Mouse (Mus musculus): Measurements from ENCODE around the gene Ccdc57.

Gene Ccdc57

DNA sequence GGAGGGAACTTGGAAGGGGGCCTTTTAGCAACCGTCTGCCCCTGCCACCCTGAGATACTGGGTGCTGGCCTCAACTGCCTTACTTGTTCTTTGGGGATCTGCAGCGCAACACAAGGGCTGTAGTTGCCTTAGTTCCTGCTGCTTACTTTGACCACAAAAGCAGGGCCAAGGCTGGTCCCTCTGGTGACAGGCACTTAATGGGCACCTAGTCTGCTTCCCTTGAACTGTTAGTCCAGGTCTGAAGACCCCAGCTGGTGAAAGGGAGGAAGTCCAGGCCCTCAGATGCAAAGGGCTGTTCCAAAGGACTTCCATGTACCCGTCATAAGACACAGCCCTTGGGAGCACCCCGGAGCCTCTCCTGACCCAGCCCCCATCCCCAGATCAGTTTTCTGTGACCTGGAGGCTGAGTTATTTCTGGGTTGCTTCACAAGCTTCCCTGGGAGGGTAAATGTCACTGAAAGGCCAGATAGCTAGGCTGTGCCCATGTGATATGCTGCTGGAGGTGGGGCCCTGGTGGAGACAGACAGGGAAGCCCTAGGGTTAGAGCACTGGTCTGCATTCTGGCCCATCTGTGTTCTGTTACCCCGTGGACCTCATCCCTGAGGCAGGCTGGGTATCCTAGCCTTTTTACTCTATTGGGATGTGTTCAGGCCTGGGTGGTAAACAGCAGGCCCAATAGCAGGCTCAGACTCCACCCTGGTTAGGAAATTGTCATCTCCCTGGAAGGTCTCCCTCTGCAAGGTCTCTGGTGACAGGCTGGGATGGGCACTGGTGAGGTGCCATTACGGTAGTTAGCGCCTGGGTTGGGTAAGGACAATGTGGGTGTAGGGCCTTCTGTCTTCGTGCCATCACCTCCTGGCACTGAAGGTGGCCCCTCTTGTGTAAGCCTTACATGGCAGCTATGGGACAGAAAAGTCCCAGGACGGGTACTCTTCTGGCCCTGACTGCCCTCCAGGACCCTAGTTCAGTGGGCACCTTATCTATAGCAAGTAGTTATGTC lies 19.4 kb upstream of the Ccdc57 start:
- no peak for DNase-seq

DNA sequence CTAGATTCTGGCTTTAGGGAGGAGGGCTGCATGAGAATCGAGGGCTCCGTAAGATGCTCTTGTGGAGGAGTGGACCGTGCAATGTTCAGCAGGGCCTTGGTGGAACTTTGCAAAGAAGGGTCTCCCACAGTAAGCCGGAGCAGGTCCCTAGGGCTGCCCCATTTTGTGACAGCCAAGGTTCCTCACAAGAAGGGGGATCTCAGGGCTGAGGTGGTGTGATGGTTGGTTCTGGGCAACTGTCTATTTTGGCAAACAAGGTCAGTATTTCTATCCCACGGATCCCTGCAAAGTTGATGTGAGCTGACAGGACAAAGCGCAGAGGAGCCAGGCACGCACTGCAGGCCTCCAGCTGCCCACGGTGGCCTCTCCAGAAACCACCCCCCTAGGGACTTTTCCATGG lies 18.6 kb upstream of the Ccdc57 start:
- no peak for DNase-seq

DNA sequence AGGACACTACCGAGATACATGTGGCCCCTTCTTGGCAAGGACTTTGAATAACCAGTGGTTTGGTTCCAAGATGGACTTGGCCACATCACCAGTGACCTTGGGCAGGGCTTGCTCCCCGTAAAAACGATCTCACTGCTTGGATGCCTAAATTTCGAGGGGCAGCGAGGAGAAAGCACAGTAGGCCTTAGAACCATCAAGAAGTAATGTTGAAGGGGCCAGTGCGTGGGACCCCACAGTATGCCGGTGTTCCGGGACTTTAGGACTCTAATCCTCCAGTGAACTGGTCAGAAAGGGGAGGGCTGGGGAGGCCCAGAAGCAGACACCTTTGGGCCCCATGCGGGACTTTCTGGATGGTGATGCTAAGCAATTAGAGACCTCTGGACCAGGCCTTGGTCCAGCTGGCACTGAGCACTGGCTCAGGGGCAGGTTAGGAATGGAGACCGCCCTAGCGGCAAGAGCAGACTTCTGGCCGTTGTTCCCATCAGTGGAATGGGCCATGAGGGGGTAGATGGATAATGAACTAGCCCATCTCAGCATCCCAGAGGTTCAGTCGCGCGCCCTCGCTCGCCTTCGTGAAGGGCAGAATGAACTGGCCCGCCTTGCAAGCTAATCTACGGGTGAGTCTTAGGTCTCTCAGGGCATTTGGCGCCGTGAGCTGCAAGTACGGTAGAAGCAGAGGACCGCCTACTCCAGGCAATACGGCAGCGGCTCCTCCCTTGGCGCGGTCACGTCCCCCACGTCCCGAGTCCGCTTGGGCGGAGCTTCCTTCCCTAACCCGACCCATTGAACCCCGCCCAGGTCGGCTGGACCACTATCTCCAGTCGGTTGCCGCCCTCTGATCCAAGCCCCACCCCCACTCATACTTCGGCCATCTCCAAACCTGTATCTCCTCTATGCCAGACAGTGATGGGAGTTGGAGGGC lies 17.9 kb upstream of the Ccdc57 start:
- DNase-seq, result peak; percentile 63 to 64

DNA sequence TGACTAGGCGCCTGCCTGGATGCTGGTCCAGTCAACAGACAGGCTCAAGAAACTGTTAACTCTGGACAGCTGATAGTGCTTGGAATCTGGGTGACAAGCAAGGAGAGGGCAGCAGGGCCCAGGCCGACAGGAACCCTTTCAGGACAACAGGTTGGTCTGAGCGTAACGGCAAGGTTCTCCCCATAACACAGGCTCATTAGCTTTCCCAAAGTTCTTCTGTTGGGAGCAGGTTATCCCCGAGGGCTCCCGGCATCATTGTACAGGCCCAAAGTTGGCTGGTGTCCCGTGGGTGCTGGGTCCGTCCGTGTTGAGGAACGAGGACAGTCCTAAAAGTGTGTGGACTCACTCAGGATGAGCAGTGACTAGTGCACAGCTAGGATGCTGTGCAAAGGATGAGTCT lies 17.2 kb upstream of the Ccdc57 start:
- no peak for DNase-seq

DNA sequence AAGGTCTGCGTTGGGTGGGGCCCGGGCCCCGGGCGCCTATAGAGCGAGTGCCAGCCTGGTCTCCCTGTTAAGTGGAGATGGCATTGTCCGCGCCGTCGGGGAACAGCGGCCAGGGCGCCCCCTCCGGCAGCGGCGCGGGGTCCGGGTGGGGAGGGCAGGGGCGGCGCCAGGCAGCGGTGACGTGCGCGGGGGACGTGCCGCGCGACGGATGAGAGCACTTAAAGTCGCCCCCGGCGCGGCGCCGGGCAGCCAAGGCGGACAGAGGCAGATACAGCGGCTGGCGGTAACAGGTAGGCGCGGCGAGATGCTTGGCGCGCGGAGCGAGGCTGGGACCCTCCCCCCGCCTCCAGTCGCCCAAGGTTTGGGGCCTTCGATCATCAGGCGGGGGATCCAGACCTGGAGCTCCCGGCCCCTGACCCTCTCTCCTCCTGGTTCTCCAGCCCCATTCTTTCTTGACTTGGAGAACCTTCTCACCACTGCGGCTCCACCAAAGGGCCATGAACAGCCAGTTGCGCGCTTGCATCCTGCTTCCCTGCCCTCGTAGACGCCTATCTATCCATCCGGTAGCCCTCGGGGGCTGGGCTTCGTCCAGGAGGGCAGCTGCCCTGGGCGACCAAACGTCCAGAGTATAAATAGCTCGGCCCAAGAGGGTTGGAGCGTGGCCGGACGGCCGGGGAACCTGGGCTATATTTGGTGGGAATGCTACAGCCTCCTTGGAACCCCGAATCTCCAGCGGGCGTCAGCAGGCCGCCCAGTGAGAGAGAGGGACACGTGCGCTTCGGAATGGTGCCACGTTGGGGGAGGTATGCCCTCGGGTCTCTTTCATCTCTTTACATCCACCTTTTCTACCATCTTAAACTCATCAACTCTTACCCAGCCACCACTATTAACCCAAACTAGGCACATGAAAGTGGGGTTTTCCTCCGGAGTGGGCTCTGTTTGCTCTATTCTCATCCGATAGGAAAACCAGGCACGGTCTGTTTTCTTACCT lies 16.5 kb upstream of the Ccdc57 start:
- peak; percentile 22 to 44 for DNase-seq

DNA sequence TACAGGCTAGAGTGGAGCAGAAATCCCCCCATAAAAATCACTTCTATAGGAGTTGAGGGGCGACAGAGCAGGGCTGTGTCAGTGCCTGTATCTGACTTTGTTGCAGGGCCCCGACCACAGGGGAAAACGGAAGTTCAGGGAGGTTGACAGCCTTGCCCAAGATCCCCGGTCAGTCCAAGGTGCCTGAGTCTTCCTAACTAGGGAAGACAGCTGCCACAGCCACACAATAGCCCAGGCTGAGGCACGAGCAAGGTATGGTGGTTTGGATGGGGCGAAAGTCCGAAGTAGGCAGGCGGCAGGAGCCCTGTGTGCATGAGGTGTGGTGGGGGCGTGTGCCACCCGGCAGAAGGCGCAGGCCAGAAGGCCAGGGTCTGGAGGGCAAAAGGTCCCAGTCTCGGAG lies 15.7 kb upstream of the Ccdc57 start, which contains the start of gene Slc16a3:
Gene Slc16a3 (plus strand): TSS at position 153 of the 400 bp plus-strand sequence.
- no peak for DNase-seq

DNA sequence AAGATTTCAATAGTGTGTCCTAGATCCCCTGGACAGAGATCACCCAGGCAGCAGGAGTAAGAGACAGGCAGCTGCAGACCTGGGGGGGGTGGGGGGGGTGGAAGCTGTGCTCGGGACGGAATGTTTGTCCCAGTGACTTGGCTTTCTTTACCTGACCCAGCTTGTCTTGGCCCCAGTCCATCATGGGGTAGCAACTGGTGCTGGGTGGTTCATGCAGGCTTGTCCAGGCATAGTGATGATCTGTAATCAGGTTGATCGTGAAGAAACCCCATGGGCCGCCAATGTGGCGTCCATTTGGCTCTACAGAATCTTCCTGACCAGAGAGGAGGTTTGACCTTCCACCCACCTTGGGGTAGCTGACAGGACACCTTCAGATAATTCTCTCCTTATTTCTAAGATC lies 13.3 kb upstream of the Ccdc57 start:
- no peak for DNase-seq

DNA sequence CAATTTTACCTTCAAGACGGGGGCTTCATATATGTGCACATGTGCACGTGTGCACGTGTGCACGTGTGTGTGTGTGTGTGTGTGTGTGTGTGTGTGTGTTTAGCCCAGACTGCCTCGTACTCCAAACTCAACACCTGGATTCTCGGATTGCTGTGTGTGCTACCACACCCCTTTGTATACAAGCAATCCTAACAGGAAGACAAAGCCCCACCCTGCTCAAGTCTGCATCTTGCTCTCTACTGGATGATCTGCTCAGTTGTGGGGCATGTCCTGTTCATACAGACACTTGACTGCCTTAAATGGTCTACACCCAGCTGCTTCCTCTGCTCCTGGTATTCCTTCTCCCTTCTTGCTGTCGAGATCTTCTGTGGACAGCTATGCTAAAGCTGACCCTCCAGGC lies 12.6 kb upstream of the Ccdc57 start:
- no peak for DNase-seq

DNA sequence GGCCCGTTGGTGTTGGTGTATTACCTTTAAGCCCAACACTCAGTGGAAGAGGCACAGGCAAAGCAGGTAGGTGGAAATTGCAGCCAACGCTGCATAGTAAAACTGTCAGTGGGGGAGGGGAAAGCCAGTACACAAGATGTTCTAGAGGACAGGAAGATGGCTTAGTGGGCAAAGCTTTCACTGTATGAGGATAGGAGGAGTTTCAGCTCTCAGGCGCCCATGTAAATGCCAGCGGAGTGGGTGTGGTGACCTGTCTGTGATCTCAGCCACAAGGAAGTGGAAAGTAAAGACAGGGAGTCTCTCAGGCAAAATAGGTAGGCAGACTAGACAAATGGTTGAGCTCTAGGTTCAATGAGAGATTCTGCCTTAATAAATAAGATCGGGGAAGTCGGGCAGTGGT lies 8.3 kb upstream of the Ccdc57 start:
- no peak for DNase-seq

DNA sequence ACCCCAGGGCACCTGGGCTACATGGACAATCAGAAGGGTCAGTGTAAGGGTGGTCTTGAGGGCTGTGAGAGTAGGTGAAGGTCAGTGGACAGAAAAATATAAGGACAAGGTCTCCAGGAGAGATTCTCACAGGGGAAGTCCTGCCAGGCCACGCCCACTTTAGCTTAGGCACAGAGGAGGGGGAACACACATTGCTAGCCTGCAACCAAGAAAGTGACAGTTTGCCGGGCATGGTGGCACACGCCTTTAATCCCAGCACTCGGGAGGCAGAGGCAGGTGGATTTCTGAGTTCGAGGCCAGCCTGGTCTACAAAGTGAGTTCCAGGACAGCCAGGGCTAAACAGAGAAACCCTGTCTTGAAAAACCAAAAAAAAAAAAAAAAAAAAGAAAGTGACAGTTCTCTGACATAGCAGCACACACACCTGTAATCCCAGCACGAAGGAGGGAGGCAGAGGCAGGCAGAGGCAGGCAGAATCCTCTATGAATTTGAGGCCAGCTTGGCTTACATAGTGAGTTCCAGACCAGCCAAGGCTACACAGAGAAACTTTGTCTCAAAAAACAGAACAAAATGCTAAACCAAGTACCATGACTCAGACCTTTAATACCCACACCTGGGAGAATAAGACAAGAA lies 7.2 kb upstream of the Ccdc57 start:
- no peak for DNase-seq

DNA sequence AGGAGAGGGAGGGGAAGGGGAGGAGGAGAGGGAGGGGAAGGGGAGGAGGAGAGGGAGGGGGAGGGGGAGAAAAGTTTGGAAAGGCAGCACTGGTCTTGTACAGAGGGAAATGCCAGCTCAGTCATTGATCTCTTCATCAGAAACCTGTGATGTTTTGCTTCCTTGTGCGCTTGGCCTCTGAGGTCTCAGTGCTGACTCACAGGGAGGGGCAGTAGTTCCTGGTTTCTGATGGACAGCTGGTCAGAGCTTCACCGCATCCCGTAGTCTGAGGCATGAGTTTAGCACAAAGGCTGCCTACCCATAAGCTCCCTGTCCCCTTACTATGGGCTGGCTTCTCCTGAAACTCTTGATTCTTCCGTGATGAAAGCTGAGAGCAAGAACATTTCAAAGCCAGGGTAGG lies 6.1 kb upstream of the Ccdc57 start:
- DNase-seq, result no peak

DNA sequence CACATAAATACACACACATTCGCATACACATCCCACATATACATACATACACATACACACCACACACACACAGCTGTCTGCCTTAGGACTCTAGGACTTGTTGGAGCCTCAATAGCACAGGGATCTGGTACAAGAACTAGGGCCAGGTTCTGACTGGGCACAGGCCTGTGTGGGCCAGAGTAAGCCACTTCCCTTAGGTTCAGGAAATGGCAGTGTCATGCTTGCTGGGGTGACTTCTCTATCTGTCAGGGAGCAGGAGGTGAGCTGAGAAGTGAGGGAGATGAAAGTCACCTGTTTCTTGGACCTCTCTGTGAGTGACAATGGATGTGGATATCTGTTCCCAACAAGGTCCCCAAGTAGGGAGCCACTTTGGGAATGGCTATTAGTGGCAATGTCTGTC lies 5.3 kb upstream of the Ccdc57 start:
- no peak for DNase-seq

DNA sequence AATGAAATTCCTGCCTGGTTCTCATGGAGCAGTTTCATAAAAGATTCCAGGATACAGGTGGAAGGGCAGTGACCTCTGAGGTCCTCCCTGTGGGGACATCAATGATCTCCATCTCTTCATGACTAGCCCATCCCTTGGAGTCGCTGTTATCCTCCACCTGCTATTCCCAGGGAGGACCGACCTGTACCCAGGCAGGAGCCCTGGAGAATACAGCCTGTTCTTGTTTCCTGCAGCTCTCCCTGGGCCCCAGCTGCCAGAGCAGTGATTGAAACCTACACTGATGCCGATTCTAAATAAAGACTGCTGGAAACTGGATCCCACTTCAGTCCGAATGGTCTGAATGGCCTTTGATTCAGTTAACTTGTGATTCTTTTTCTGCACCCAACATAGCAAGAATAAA lies 1.2 kb downstream of the Ccdc57 start:
- no peak for DNase-seq

DNA sequence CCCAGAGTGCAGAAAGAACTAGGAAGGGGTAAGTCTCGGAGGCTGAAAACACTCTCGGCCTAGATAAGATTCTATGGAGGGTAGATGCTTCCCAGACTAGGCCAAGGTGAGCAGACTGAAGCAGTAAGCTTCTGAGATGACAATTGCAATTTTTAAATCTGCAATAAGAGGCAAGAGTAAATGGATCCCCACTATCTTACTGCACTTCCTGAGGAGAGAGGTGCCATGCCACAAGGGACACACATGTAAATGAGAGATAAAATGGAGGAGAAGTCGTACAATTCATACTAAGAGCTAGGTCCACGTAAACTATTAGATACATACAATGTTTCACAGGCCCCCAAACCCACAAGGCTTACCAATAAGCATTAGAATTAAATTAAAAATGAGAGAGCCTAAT lies 4.2 kb downstream of the Ccdc57 start:
- no peak for DNase-seq

DNA sequence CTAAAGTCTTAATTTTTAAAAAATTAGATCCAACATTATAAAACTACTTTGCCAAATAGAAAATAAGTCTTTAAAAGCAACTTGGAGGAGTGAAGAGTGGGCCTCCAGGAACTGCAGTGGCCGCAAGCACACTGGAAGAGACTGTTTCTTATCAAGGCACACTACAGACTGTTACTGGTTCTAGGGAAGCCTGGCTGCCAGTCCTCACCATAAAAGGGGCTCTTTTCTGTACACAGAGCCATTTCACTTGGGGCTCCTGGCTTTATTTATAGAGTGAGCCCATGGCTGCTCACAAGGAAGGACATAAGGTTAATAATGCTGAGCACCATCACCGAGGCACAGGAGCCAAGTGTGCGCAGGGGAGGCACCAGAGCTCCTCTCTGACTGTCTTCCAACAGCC lies 10.1 kb downstream of the Ccdc57 start:
- no peak for DNase-seq

DNA sequence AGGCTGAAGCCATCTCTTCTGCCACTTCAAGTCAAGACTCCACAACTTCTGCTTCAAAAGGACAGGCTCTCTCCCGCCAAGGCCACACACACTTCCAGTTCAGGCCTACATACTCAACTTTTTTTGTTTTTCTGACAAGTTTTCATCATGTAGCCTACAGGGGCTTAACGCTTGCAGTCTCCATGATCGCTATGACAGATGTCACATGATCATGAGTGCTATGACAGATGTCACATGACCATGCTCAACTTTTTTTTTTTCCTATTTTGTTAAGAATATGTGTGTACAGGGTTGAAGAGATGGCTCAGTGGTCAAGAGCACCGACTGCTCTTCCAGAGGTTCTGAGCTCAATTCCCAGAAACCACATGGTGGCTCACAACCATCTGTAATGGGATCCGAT lies 14.9 kb downstream of the Ccdc57 start:
- DNase-seq, result no peak

DNA sequence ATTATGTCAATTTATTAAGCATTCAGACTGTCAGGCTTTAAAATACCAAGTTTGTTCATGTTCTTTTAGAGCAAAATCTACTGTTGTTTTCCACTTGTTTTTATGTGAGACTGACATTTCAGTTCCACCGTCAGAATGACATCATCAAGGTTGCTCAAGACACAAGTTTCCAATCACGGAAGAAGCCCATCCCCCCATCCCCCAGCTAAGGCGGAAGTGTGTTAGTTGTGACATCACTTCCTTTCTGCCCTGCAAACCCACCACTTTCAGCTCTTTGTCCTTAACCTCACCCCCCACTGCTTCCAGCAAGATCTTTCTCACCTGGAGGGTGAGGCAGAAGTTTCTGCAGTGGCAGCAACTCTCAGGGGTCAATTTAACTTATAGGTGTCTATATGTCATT lies 16.2 kb downstream of the Ccdc57 start:
- DNase-seq, result no peak

DNA sequence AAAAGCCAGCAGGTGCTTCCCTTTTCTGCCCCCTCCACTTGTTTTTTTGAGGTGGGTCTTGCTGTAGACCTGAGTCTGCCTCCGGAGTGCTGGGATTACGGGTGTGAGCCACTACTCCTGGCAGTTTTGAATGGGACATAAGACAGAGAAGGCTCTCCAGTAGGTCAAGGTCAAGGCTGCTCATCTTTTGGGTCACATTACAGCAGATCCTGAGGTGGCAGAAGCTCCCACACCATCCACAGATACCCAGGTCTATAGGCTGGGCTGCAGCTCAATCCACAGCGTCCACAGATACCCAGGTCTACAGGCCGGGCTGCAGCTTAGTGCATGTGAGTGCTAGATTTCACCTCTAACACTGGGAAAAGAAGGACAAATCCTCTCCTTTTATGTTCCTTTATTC lies 18.9 kb downstream of the Ccdc57 start:
- no peak for DNase-seq

DNA sequence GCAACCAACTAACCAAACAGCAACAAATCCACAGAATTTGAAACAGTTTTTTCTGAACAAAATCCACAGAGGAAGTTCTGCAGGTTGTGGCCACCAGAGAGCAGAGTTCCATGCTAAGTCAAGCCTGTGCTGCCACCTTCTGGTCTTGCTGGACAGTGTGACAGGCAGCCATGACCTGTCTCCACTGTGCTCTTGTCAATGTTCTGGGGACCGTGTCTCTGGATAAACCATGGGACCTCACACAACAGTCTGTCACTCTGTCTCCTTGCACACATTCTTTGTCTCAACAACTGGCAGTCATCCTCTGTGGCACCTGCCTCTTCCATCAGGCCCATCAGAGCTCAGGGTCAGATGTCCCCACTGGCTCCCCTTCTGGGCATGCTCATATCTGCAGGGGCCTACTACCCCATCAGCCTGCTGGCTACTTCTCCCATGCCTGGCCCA lies 27.2 kb downstream of the Ccdc57 start:
- peak; percentile 54 to 72 for DNase-seq

DNA sequence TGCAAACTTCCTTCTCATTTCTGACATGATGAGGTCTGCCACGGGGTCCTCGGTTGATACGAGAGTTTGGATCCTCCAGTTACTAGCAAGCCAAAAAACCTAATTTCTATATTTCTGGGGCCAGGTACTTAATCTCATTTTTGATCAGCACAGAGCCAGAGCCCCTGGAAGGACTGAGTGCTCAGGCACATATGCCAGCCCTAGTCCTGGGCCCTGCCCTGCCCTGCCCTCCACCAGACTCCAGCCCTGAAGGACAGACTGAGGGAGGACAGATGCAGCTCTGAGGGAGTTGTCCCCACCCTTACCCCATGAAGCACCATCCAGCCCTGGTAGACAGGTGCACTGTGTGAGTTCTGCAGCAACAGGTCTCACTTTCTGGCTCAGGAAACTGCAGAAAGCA lies 28.1 kb downstream of the Ccdc57 start:
- no peak for DNase-seq

DNA sequence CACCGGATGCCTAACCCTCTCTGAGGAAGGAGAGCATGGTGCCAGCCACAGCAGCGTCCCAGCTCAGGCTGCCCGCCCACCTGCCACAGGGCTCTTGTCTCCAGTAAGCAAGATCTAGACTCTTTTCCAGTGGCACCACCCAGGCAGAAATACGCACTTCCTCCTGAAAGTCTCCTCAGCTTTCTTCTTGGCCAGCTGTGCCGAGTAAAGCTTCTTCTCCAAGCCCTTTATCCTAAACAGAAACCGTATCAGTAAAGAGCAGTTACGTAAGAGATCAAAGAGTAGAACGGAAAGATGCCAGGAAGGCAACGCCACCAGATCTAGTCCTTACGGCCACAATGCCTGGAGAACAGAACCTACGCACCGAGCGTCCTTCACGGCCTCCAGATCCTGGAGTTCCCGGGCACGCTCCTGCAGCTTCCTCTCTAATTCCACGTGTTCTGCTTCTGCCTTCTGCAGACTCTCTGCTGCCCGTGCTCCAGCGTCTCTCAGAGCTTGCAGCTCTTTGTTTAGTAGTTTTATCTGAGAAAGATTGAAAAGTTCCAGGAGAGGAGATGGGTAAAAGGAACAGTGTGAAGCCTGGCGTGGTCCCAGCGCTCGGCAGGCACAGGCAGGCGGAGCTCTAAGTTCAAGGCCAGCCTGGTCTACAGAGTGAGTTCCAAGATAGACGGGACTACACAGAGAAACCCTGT lies 29.4 kb downstream of the Ccdc57 start:
- DNase-seq, result no peak
